Mouse (Mus musculus) kidney, embryonic 16.5 days (tissue): Measurements from ENCODE around the gene P4ha2. TPM values are rescaled to one million over a fixed set of nuclear protein-coding genes. Genes with fewer than 3 reads are reported as not detected.

ENCODE experiments used
- ATAC-seq: fragments of 200-750 bp; cut with Nextera tagmentation; 2 replicates; pipeline ENCODE4 v1.8.0; 2017; ENCODE audit warnings: moderate TSS enrichment; ENCODE audit not compliant: low FRiP score, low TSS enrichment
- H3K27ac ChIP-seq: fragments of 300-500 bp; sonication (generic); 2 replicates; pipeline ENCODE4 v1.5.1; 2014; ENCODE audit warnings: low read length
- H3K27me3 ChIP-seq: fragments of 300-500 bp; sonication (generic); 2 replicates; pipeline ENCODE4 v1.6.1; 2014; ENCODE audit warnings: low read length, control low read depth, mixed read lengths; ENCODE audit not compliant: insufficient read depth
- H3K36me3 ChIP-seq: fragments of 300-500 bp; sonication (generic); 2 replicates; pipeline ENCODE4 v1.6.1; 2014; ENCODE audit warnings: low read length, control low read depth, mixed read lengths; ENCODE audit not compliant: insufficient read depth
- H3K4me1 ChIP-seq: fragments of 300-500 bp; sonication (generic); 2 replicates; pipeline ENCODE4 v1.6.1; 2014; ENCODE audit warnings: low read length, control low read depth, mixed read lengths; ENCODE audit not compliant: insufficient read depth
- H3K4me2 ChIP-seq: fragments of 300-500 bp; sonication (generic); replicated peaks from 2 replicates; pipeline ENCODE4 v1.6.1; 2014; ENCODE audit warnings: low read depth, low read length
- H3K4me3 ChIP-seq: fragments of 300-500 bp; sonication (generic); 2 replicates; pipeline ENCODE4 v1.5.1; 2014; ENCODE audit warnings: mild to moderate bottlenecking, low read length
- H3K9ac ChIP-seq: fragments of 300-500 bp; sonication (generic); replicated peaks from 2 replicates; pipeline ENCODE4 v1.6.1; 2014; ENCODE audit warnings: low read length
- H3K9me3 ChIP-seq: fragments of 300-500 bp; sonication (generic); 2 replicates; pipeline ENCODE4 v1.6.1; 2016; ENCODE audit warnings: low read length, control low read depth
- WGBS: fragments of 180-500 bp; shearing (Covaris S2); extraction: QIAGEN DNeasy Blood & Tissue Kit; methylation state at CpG from one replicate; pipeline ENCODE4 v1.1.7; 2014; 5-methylcytosine and 5-hydroxymethylcytosine counted together
- polyA plus RNA-seq: library from polyadenylated mRNA; unstranded; fragments of >200 nt; fragmentation: Nextera tagmentation; extraction: Ambion mirVana; gene quantifications from 2 replicates; pipeline ENCODE4 v1.2.1, GENCODE M21; 2015

The P4ha2 gene
- polyA plus RNA-seq, 1 experiment from 2014 or later, result 43.0 TPM

DNA sequence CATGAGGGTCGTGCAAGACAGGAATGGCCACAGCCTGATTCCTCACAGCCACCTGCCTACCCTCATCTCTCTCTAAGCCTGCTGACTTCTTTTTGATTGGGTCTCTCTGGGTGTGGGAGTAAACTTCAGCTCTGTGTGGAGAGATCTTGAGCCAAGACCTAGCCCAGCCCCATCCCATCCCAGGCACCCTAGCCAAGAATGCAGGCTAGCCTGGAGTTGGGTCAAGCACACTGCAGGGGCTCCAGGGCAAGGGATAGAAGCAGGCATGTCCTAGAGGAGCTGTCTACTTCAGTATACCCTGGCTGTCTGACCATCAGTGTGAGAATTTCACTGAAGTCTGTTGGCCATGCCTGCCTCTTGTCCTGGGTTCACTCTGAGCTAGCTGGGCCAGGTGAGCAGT is 40.4 kb upstream of the P4ha2 start:
- H3K27ac ChIP-seq, result peak overlapping the region; percentile 43
- no peak; the same call in 1 of the 2 replicates for ATAC-seq
- WGBS, result 25% methylated on average over 1 of the region's 1 CpGs
- H3K4me3 ChIP-seq, result no peak overlapping the region
- peaks cover 38% of the 10 kb centered on the region for H3K4me1 ChIP-seq
- H3K4me2 ChIP-seq, result no peak overlapping the region
- no peaks in the 10 kb centered on the region for H3K27me3 ChIP-seq
- H3K36me3 ChIP-seq, result 0 out of 2 replicates have a peak, but pooled peaks cover 2% of the 10 kb centered on the region
- H3K9me3 ChIP-seq, result no peaks in the 10 kb centered on the region
- no peak overlapping the region for H3K9ac ChIP-seq

DNA sequence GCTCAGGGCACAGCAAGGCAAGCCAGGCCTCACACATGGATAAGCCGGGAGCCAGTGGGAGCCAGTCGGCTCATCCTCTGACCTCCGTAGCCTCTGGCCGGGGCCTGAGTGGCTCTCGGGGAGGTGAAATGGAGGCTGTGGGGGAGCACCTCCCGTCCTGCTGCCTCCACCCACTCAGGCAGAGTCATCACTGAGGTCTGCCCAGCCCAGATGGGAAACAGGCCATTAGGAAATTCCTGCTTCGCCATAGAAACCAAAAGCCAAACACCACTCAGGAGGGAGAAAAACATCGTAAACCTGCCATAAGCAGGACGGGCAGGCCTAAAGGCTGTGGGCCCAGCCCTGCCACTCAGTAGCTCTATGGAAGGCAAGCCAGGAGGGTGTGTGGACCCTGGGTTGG is 39.6 kb upstream of the P4ha2 start:
- Histone ChIP-seq H3K9ac (no peak overlapping the region), H3K9me3 (no peaks in the 10 kb centered on the region), H3K27ac (peak overlapping the region; percentile 65), H3K27me3 (no peaks in the 10 kb centered on the region), H3K4me2 (no peak overlapping the region; the same call in 1 of the 2 replicates), H3K4me1 (peaks cover 38% of the 10 kb centered on the region), H3K4me3 (no peak overlapping the region), H3K36me3 (0 out of 2 replicates have a peak, but pooled peaks cover 1% of the 10 kb centered on the region)
- ATAC-seq, result peak; percentile 78
- WGBS, result 13% methylated on average over 9 of the region's 9 CpGs

DNA sequence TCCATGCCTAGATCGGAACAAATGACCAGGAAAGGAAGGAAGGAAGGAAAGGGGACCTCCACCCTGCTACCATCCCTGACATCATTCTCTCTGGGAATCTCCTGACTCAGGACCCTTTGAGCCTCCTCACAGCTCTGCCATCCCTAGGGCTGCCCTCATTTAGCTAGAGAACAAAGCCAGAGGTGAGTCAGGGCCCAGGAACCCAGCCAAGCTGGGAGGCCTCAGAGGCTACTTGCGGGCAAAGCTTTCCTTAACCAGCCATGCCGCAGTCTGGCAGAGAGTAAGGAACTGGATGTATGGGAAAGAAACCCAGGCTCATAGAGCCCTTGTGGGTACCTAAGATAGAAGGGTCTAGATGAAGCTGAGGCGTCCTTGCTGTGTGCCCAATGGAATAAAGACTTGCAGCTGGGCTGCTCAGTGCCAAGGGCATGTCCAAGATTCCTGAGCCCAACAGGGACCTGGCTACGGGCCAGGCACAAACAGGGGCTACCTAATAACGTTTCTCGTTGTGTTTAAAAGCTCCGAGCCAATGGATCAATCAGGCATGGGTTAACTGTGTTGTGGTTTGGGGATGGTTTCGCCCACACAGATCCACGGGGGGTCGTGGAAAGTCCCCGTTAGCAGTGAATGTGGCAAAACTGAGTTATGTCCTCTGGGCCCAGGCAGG is 37.7 kb upstream of the P4ha2 start:
- Histone ChIP-seq H3K9ac (no peak overlapping the region), H3K4me2 (no peak overlapping the region), H3K9me3 (no peaks in the 10 kb centered on the region), H3K36me3 (no peaks in the 10 kb centered on the region), H3K4me1 (peaks cover 47% of the 10 kb centered on the region), H3K4me3 (no peak overlapping the region), H3K27me3 (no peaks in the 10 kb centered on the region), H3K27ac (peak overlapping the region; percentile 17; the same call in 1 of the 2 replicates)
- ATAC-seq, result no peak
- 63% methylated on average over 12 of the region's 12 CpGs for WGBS

DNA sequence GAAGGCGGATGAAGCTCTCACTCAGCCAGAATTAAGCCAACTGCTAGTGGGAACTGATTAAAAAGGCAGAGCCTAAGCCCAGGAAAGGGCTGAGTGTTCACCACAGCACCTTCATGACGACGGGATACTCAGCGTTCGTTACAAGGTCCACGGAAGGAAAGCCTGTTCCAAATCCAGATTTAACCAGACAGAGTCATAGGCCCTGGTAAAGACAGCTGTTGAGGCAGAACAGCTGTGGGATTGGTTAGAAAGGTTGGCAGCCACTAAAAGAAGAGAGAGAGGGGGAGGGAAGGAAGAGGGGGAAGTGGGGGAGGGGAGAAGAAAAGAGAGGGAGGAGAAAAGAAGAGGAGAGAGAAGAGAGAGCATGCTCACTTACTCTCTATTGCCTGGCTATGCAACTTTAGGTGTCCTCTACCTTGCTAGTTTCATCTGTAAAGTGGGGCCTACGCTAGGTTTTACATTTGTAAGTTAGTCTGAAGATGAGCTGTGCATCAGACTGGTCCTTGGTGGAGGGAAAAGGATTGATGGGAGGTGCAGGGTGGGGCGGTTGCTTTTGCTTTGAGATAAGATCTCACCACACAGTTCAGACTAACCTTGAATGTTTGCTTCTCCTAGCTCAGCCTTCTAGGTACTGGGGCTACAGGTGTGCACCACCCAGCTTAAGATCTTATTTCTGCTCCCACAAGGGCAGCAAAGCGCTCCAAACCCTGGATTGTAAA is 37.0 kb upstream of the P4ha2 start:
- Histone ChIP-seq H3K9ac (no peak overlapping the region), H3K4me2 (no peak overlapping the region), H3K9me3 (no peaks in the 10 kb centered on the region), H3K36me3 (no peaks in the 10 kb centered on the region), H3K4me3 (no peak overlapping the region), H3K4me1 (peaks cover 52% of the 10 kb centered on the region), H3K27ac (peak overlapping the region; percentile 17; the same call in 1 of the 2 replicates), H3K27me3 (no peaks in the 10 kb centered on the region)
- ATAC-seq, result no peak
- WGBS, result 61% methylated on average over 9 of the region's 9 CpGs

DNA sequence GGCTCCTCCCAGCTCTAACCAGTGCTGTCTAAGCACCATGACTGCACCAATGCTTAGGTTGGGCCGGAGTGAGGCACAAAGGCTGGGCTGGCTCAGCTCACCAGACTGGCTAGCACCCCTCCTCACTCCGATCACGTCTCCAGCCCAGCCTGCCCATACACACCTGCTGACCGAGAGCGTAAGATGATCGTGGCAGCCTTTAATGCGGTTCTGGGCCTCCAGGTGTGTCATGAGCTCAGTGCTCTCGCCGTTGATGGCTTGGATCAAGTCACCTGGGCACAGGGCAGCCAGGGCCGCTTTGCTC is 36.5 kb upstream of the P4ha2 start:
- no peak overlapping the region for H3K27ac ChIP-seq
- H3K36me3 ChIP-seq, result no peaks in the 10 kb centered on the region
- no peaks in the 10 kb centered on the region for H3K27me3 ChIP-seq
- H3K4me2 ChIP-seq, result no peak overlapping the region
- H3K9me3 ChIP-seq, result no peaks in the 10 kb centered on the region
- ATAC-seq, result no peak
- WGBS, result 79% methylated on average over 10 of the region's 10 CpGs
- H3K9ac ChIP-seq, result no peak overlapping the region
- H3K4me1 ChIP-seq, result peaks cover 53% of the 10 kb centered on the region
- no peak overlapping the region for H3K4me3 ChIP-seq

DNA sequence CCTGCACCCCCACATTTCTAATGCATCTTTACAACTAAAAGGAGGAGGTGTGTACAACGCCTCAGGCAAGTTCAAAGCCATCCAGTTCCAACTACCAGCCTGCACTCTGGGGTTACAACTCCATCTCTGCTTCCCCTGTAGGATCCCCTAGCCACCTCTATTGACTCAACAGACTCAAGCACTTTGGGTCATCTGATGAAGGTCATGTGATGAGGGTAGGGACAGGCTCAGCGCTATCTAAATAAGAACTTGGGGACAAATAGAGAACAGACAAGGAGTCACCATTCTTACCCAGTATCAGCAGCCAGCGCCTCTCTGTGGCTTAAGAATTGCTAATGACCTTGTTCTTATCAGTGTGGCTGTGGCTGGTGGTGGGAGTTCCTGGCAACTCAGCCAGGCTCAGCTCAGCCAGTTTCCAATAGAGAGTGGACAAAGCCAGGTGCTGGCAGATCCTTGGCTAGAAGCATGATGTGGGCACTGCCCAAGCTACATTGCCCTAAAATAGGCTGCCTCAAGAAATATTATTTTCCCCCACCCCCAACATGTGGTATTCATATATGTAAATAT is 35.4 kb upstream of the P4ha2 start:
- H3K4me3 ChIP-seq, result no peak overlapping the region
- ATAC-seq, result no peak
- WGBS, result 89% methylated on average over 3 of the region's 3 CpGs
- H3K9ac ChIP-seq, result no peak overlapping the region
- H3K9me3 ChIP-seq, result no peaks in the 10 kb centered on the region
- peaks cover 50% of the 10 kb centered on the region for H3K4me1 ChIP-seq
- no peak overlapping the region for H3K4me2 ChIP-seq
- H3K27me3 ChIP-seq, result no peaks in the 10 kb centered on the region
- no peaks in the 10 kb centered on the region for H3K36me3 ChIP-seq
- H3K27ac ChIP-seq, result no peak overlapping the region

DNA sequence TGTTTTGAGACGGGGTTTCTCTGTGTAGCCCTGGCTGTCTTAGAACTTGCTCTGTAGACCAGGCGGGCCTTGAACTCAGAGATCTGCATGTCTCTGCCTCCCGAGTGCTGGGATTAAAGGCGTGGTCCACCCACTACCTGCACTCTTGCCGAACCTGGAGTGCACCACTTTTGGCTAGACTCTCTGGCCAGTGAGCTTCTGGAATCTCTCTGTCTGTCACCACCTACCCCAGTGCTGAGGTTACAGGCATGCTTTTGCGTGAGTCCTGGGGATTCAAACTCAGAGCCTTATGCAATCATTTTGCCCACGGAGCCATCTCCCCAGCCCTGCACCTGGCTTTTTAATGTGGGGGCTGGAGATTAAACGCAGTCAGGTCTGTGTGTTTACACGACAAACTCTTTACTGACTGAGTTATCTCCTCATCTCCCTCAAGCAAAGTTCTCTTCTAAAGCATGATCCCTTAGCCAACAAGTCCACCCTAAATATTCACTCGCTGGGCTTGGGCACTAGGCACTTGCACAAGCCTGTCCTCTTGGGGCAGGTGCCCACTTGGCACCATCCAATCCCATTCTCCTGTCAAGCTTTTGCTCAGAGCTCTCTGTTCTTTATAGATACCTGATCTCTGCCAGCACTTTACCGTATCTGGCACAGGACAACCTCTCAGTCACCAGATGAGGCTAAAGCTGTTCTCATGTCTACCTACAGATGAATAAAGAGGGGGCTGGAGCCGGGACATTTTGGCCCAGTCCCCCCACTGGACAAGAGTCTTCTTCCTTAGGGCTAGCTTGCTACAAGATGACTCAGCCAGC is 34.6 kb upstream of the P4ha2 start:
- H3K4me1 ChIP-seq, result peaks cover 42% of the 10 kb centered on the region
- no peak overlapping the region for H3K9ac ChIP-seq
- H3K27ac ChIP-seq, result no peak overlapping the region
- no peaks in the 10 kb centered on the region for H3K27me3 ChIP-seq
- no peak overlapping the region for H3K4me3 ChIP-seq
- WGBS, result 85% methylated on average over 12 of the region's 12 CpGs
- no peak for ATAC-seq
- H3K4me2 ChIP-seq, result no peak overlapping the region
- H3K9me3 ChIP-seq, result no peaks in the 10 kb centered on the region
- H3K36me3 ChIP-seq, result no peaks in the 10 kb centered on the region

DNA sequence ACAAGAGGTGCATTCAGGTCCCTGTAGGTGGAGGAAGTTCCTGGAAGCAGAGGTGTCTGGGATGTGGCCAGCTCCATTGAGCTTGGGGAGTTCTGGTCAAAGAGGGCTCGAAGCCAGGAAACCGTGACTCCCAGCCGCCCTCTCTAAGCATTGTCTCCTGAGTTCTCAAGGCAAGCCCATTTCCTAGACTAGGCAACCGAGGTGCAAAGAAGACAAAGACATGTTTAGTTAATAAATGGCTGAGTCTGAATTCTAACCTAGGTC is 34.0 kb upstream of the P4ha2 start:
- H3K4me1 ChIP-seq, result peaks cover 37% of the 10 kb centered on the region
- no peak for ATAC-seq
- 70% methylated on average over 4 of the region's 4 CpGs for WGBS

DNA sequence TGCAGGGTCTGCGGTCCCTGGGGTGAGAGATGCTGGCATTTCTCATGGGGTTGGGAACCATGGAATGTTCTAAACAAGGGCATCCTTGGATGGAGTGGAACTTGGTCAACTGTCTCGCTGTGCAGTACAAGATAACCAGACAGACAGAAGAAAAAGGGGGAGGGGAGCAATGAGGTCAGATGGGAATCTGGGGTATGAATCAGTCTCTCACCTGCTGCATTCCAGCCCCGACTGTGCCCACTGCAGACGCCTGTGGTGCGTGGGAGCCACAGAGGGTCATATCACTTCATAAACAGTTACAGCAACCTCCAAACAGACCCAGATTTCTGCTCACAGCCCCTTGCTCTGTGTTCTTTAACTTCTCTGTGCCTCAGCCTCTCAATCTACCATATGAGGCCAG is 33.5 kb upstream of the P4ha2 start:
- 52% methylated on average over 5 of the region's 5 CpGs for WGBS
- H3K9me3 ChIP-seq, result no peaks in the 10 kb centered on the region
- H3K4me1 ChIP-seq, result peaks cover 34% of the 10 kb centered on the region
- H3K27me3 ChIP-seq, result no peaks in the 10 kb centered on the region
- no peak overlapping the region for H3K9ac ChIP-seq
- H3K27ac ChIP-seq, result no peak overlapping the region
- H3K36me3 ChIP-seq, result no peaks in the 10 kb centered on the region
- no peak overlapping the region for H3K4me2 ChIP-seq
- ATAC-seq, result no peak
- H3K4me3 ChIP-seq, result no peak overlapping the region

More for the DNA sequence above, 34.0 kb upstream of the P4ha2 start:
- H3K36me3 ChIP-seq, result no peaks in the 10 kb centered on the region
- H3K9me3 ChIP-seq, result no peaks in the 10 kb centered on the region
- H3K9ac ChIP-seq, result no peak overlapping the region
- no peak overlapping the region for H3K4me3 ChIP-seq
- H3K4me2 ChIP-seq, result no peak overlapping the region
- H3K27me3 ChIP-seq, result no peaks in the 10 kb centered on the region
- no peak overlapping the region for H3K27ac ChIP-seq
